Mouse (Mus musculus) MEL-GATA-1-ER (cell line): ENCODE results near the gene Pax7.

Source experiments
- DNase-seq: peaks from one replicate; pipeline ENCODE4 v3.0.0-alpha.2; 2012; ENCODE audit warnings: low read depth; ENCODE audit errors: extremely low read depth

The Pax7 gene

DNA sequence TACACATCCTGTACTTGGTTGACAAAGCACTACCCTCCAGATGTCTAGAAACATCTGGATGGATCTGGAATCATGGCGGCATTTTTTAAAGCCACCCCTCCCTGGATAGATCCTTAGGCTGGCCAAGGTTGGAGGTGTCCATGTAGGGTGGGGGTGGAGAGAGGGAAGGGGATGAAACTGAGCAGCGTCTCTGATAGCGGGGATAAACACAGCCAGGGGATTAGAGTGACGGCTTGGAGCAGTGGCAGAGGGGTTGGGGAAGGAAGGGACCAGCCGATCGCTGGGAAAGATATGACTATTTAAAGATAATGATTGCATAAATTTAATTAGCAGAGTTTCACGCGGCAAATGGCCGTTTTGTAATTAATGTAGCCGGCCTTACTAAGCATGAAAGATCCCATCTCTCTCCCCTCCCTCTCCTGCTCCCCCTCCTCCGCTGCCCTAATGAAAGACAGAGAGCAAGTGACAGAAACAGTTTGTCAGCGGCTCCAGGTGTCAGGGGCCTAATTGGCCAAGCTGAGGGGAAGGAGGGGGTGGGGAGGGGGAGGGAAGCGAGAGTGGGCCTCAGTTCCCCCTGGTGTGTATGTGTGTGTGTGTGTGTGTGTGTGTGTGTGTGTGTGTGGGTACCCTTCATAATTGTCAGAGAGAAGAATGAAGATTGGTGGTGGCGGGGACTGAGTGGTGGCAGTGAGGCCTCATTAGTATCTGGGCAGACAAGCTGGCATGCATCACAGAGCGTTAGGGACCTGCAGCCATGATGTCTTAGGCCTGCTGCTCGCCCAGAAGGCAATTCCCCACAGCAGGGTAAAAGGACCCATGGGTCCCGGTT, 74.6 kb downstream of the Pax7 start:
- DNase-seq, result no peak

DNA sequence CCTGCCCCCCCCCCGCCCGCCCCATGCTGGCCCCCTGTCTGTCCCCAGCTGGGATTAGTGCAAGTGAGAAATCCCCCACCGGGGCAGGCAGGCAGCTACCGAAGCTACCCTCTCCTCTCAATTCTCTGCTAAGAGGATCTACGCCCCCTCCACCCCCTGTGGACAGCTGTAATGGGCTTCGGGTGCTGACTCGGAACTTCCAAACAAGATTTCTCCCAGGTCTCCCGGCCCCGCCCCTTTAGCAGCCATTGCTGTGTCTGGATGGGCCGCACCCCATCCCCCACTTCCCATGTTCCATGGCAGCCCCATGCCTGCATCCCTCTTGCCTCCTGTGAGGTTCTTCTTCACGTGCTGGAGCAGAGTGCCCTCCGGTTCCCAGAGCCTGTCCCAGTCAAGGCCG, 76.4 kb downstream of the Pax7 start:
- no peak for DNase-seq

DNA sequence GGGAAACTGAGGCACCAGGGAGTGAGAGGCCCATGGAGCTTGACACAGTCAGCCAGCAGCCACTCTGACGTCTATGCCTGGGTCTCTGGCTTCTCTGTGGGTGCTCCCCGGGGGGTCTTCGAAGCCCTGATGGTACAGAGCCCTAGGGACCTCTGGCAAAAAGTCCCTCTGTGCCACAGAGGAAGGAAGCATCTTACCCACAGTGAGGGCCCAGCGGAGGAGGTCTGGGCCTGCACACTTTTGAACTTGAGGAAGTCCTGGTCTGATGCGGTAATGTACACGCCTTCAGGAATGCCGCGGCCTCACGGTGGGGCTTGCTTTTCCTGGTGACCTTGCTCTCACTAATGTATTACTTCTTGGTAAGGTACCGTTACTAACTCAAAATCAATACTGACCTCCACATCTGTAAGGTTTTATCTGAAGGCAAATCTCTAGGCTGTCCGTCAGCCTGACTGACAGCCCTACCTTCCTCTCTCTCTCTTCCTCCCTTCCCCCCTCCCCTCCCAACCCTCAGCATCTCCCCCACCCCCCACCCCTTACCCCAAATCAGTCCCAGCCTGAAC, 79.1 kb downstream of the Pax7 start:
- no peak for DNase-seq

DNA sequence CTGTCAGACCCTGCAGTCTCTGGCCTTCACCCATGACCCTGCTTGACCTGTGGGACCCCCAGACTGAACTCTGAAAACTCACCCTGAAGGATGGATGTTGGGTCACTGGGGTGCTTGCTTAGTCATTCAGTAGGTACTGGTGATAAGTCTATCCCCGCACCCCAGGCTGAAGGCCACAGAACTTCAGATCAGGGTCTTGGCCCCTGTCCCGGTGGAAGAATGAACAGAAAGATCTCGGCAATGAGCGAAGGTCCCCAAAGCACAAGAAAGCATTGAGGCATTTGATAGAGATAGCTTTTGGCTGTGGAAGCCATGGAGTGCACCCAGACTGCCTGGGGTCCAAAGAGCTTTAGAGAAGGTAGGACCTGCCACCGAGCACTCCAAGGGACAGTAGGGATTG, 82.4 kb downstream of the Pax7 start:
- DNase-seq, result no peak

DNA sequence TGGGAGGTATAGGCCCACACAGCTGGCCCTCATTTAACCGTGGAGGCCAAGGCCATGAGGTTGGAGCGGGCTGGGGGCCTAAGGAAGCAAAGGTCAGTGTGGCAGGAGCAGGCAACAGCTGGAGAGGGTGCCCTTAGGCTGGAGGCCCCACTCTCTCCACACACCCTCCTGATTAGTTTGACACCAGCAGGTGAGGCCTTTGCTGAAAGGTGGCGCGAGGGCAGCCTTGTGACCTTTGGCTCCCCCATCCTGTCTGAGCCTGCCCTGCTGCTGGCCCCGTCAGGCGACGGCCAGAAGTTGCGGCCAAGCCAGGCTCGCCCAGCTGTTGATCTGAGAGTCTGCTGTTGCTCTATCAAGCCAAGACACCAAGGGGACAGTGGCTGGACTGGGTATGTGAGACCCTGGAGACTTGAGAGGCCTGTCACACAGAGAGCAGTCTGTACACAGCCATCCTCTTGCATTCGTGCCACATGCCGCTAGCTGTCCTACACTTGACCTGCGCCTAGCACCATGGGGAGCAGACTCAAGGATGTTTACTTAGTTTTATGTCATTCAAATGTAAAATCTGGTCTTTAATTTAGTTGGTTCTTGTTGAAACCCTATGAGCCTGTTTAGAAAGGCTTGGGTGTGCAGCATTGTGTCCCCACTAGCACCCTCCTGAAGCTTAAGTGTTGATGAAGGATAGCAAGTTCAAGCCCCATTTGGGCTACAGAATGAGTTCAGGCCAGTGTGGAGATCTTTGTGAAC, 86.0 kb downstream of the Pax7 start:
- no peak for DNase-seq

GRCm38 (mm10) chr4:139746177-139746576, 87.2 kb downstream of the Pax7 start:
- no peak for DNase-seq

DNA sequence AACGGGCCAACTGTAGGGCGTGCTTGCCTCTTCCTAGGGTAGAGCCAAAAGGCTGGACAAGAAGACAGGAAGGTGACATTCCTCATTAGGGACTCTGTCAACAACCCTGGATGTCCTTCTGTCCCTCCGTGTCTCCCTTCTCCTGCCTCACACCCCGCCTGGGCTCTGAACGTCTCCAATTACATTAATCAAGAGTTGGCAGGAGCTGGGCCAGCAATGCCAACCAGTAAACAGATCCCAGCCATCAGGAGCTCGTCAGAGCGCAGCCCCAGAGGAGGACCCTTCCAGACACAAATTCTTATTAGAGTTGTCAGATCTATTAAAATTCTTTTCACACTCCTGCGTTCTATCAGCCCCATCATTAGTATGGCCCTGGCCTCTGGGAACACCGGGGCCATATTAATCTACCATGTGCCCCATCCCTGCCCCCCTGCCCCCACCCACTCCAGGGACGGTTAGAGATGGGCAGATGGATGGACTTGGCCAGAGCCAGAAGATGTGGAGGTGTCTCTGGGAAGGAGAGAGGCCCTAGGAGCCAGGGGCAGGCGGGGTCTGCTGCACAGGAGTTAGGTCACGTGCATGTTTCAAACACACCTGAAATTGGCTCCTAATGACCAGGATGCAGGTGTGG, 88.4 kb downstream of the Pax7 start:
- DNase-seq, result no peak

- no peak for DNase-seq
These were observed 89.7 kb downstream of the Pax7 start for GRCm38 (mm10) chr4:139743626-139744025.

DNA sequence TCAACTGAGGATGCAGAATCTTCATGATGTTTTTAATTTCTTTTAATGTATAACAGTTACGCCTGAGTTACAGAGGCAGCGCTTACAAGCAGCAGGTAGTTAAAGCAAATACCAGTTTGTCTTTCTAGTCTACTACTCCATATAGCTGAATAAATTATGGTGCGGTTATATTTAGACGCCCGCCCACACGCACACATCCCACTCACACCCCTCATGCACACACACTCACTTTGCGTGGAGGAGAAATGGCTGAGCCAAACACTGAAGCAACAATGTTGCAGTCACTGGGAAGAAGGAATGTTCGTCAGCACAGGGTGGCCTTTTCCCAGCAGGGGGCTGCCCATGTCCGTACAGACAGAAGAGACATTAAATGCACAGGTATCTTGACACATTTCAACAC, 96.3 kb downstream of the Pax7 start:
- DNase-seq, result no peak

GRCm38 (mm10) chr4:139727101-139727500, 106.2 kb downstream of the Pax7 start:
- no peak for DNase-seq

GRCm38 (mm10) chr4:139725421-139725820, 107.9 kb downstream of the Pax7 start:
- no peak for DNase-seq

DNA sequence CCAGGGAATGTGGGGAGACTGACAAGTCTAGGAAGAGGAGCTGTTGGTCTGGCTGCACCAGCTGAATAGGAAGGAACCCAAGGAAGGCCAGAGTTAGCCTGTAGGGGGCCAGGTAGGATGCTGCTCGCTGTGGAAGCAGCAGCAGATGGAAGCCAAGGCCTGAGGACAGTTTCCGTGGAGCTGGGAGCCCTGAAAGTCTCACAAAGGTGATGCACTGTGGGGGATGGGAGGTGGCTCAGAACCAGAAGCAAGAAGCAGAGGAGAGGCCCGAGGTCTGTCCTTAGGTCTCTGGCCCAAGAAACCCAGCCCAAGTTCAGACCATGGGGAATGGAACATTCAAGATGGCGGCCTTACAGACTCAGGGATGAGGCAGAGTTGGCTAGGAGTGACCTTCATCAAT, 109.0 kb downstream of the Pax7 start:
- no peak for DNase-seq

GRCm38 (mm10) chr4:139718978-139719377, 114.3 kb downstream of the Pax7 start:
- no peak for DNase-seq

- no peak for DNase-seq
These were observed 116.7 kb downstream of the Pax7 start for GRCm38 (mm10) chr4:139716477-139717169.

DNA sequence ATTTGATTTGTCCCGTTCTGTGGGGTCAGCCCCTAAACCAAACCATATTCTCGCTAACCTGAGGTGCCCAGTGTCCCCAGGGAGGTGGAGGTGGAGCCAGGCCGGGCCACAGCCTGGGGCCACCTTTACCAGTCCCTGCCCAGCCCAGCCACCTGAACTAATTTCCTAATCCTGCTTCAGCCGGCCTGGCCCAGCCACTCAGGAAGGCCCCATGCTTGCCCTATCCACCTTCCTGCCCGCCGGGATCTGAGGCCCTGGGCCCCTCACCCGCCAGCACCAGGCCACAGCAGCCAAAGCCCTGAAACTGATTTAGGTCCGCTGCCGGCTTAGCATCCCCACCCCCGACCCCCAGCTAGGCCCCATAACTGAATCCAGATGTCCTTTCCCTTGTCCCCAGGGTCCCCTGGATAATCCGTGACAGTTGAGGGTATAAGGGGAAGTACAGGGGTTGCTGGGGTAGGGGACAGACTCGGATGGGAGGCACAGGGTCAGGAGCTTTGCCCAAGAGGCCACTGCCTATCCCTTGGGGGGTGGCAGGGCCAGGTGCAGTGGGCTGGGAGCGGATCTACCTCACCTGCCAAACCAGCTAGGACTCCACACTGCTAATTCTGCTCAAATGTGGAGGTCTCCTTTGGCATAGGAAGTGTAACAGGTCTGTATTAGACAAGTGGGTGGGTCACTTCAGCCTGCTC, 117.9 kb downstream of the Pax7 start:
- no peak for DNase-seq

DNA sequence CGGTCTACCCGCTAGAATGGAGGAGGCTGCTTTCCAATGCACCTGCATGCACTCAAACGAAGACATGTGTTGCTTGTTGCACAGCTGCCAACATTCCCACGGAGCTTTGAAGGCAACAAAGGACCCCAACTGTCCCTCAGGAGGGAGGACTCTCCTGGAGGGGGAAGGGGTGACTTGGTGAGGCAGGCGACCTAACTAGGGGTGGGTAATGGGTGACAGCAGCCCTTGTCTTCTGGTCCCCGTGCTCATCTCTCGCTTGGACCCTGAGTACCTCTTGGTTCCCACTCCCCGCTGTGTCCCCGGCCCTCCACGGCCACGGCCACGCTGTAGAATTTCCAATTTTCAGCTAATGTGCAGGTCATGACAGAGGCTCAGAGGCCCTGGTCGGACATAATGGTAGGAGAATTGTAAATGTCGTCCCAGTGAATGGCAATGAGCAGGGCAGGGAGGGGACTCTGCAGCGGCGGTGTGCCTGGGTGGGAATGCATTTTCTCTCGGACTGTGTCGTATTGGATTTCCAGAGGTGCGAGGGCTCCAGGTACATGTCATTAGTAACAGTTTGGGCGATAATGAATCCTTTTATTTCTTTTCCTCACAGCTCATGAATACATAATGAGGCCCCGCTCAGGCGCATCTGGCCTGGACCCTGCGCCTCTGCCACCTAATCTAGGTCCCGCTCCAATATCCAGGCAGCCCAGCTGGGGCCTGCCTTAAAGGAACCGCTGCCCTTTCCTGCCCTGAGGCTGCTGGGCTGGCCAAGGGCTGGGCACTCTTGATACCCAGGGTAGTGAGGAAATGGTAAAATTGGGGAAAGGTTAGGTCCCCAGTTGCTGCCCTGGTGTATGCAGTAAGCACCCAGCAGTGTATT, 122.6 kb downstream of the Pax7 start:
- DNase-seq, result no peak

GRCm38 (mm10) chr4:139705986-139706385, 127.3 kb downstream of the Pax7 start:
- no peak for DNase-seq

- DNase-seq, result no peak
These were observed 129.9 kb downstream of the Pax7 start for GRCm38 (mm10) chr4:139703468-139703867.

- DNase-seq, result no peak
These were observed 130.4 kb downstream of the Pax7 start for GRCm38 (mm10) chr4:139702914-139703313.

DNA sequence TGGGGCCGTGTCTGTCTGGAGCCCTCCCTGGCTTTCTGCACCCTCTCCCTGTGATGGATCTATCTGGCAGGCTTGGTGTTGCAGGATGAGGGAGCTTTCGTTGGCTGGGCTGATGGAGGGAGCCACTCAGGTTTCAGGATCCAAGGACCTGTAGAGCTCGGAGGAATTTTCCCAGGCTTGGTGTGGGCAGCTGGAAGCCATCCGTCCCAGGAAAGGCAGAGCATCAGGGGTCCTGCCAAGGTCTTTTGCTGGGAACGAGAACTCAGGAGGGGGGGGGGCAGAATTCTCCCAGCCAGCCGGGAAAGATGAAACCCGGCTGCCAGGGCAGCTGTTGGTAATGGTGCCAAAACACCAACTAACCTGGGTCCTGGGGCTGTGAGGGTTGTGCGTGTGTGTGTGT, 134.7 kb downstream of the Pax7 start:
- no peak for DNase-seq
